Mouse (Mus musculus): ENCODE measurements around the gene Spats2.
A peak's percentile ranks its signal among the peaks of the same experiment; 100 is the strongest.

DNA sequence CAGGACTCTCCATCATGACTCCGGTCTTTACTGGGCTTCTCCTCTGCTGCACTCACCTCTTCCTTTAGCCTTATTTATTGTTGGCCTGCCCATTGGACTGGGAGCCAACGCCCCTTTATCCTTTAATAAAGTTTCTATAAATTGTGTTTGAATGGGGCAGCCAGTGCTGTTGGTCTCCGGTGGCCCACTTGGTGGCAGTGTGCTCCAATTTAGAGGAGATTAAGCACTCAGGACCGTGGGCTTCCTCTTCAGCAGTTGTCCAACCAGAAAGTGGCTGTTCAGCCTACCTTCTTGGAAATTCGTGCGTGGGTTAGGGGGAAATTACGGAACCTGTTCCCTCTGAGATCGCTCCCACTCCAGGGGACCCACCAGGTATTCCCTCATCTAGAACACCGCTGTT lies 42.5 kb upstream of the Spats2 start:
- peak; percentile 83 for TF ChIP-seq CTCF (IDR thresholded peaks at IDR 0.05; ENCODE audit: low read depth)
- TF ChIP-seq EP300 (optimal IDR thresholded peaks at IDR 0.05), result no peak
